Mouse (Mus musculus): Measurements from ENCODE around the gene Bdh1. TPM values are rescaled to one million over a fixed set of nuclear protein-coding genes. Genes with fewer than 3 reads are reported as not detected.

Gene Bdh1
- polyA plus RNA-seq, 1 experiment from 2014 or later = 33.4 TPM

- H3K4me2 ChIP-seq (replicated peaks; ENCODE audit: low read depth, low read length) = no peak overlapping the region
- no peak for ATAC-seq (ENCODE audit: low FRiP score)
- WGBS = 75% methylated on average over 3 of the region's 3 CpGs
- no peak overlapping the region for H3K9ac ChIP-seq (ENCODE audit: low read depth, low read length)
- no peaks in the 10 kb centered on the region for H3K4me1 ChIP-seq (replicated peaks; ENCODE audit: control insufficient read depth, insufficient read depth, low read length)
- no peak overlapping the region for H3K4me3 ChIP-seq (ENCODE audit: low read depth, low read length)
- no peaks in the 10 kb centered on the region for H3K27me3 ChIP-seq (ENCODE audit: control insufficient read depth, insufficient read depth, low read length)
- H3K36me3 ChIP-seq (ENCODE audit: control insufficient read depth, insufficient read depth, low read length) = no peaks in the 10 kb centered on the region
- DNase-seq (ENCODE audit: low spot score) = no peak
- no peaks in the 10 kb centered on the region for H3K9me3 ChIP-seq (ENCODE audit: control insufficient read depth, low read length)
- H3K27ac ChIP-seq (ENCODE audit: low read depth, low read length) = no peak overlapping the region
Observed at GRCm38 (mm10) chr16:31407872-31408271, 14.2 kb upstream of the Bdh1 start.

- Histone ChIP-seq H3K9me3 (ENCODE audit: control insufficient read depth, low read length) (no peaks in the 10 kb centered on the region), H3K27me3 (ENCODE audit: control insufficient read depth, insufficient read depth, low read length) (no peaks in the 10 kb centered on the region), H3K4me2 (replicated peaks; ENCODE audit: low read depth, low read length) (no peak overlapping the region), H3K9ac (ENCODE audit: low read depth, low read length) (no peak overlapping the region), H3K36me3 (ENCODE audit: control insufficient read depth, insufficient read depth, low read length) (no peaks in the 10 kb centered on the region), H3K4me1 (replicated peaks; ENCODE audit: control insufficient read depth, insufficient read depth, low read length) (no peaks in the 10 kb centered on the region), H3K27ac (ENCODE audit: low read depth, low read length) (no peak overlapping the region), H3K4me3 (ENCODE audit: low read depth, low read length) (no peak overlapping the region)
- 79% methylated on average over 4 of the region's 4 CpGs for WGBS
- ATAC-seq (ENCODE audit: low FRiP score) (no peak), DNase-seq (ENCODE audit: low spot score) (no peak)
Observed at GRCm38 (mm10) chr16:31410969-31411368, 11.1 kb upstream of the Bdh1 start.

GRCm38 (mm10) chr16:31412321-31412720, 9.8 kb upstream of the Bdh1 start:
- no peak overlapping the region for H3K4me3 ChIP-seq (ENCODE audit: low read depth, low read length)
- H3K4me1 ChIP-seq (replicated peaks; ENCODE audit: control insufficient read depth, insufficient read depth, low read length) = no peaks in the 10 kb centered on the region
- no peak overlapping the region for H3K4me2 ChIP-seq (replicated peaks; ENCODE audit: low read depth, low read length)
- H3K27me3 ChIP-seq (ENCODE audit: control insufficient read depth, insufficient read depth, low read length) = no peaks in the 10 kb centered on the region
- no peak overlapping the region for H3K27ac ChIP-seq (ENCODE audit: low read depth, low read length)
- 78% methylated on average over 14 of the region's 14 CpGs for WGBS
- H3K9me3 ChIP-seq (ENCODE audit: control insufficient read depth, low read length) = no peaks in the 10 kb centered on the region
- no peaks in the 10 kb centered on the region for H3K36me3 ChIP-seq (ENCODE audit: control insufficient read depth, insufficient read depth, low read length)
- no peak overlapping the region for H3K9ac ChIP-seq (ENCODE audit: low read depth, low read length)
- DNase-seq (ENCODE audit: low spot score) = no peak
- ATAC-seq (ENCODE audit: low FRiP score) = no peak

GRCm38 (mm10) chr16:31413777-31414176, 8.3 kb upstream of the Bdh1 start:
- ATAC-seq (ENCODE audit: low FRiP score) = no peak
- no peak overlapping the region for H3K9ac ChIP-seq (ENCODE audit: low read depth, low read length)
- no peaks in the 10 kb centered on the region for H3K9me3 ChIP-seq (ENCODE audit: control insufficient read depth, low read length)
- no peaks in the 10 kb centered on the region for H3K4me1 ChIP-seq (replicated peaks; ENCODE audit: control insufficient read depth, insufficient read depth, low read length)
- no peaks in the 10 kb centered on the region for H3K36me3 ChIP-seq (ENCODE audit: control insufficient read depth, insufficient read depth, low read length)
- no peaks in the 10 kb centered on the region for H3K27me3 ChIP-seq (ENCODE audit: control insufficient read depth, insufficient read depth, low read length)
- 59% methylated on average over 3 of the region's 3 CpGs for WGBS
- DNase-seq (ENCODE audit: low spot score) = no peak
- no peak overlapping the region for H3K27ac ChIP-seq (ENCODE audit: low read depth, low read length)
- no peak overlapping the region for H3K4me3 ChIP-seq (ENCODE audit: low read depth, low read length)
- H3K4me2 ChIP-seq (replicated peaks; ENCODE audit: low read depth, low read length) = no peak overlapping the region

- Histone ChIP-seq H3K36me3 (ENCODE audit: control insufficient read depth, insufficient read depth, low read length) (no peaks in the 10 kb centered on the region), H3K4me1 (replicated peaks; ENCODE audit: control insufficient read depth, insufficient read depth, low read length) (no peaks in the 10 kb centered on the region), H3K9me3 (ENCODE audit: control insufficient read depth, low read length) (no peaks in the 10 kb centered on the region), H3K4me3 (ENCODE audit: low read depth, low read length) (no peak overlapping the region), H3K9ac (ENCODE audit: low read depth, low read length) (no peak overlapping the region), H3K27me3 (ENCODE audit: control insufficient read depth, insufficient read depth, low read length) (no peaks in the 10 kb centered on the region), H3K4me2 (replicated peaks; ENCODE audit: low read depth, low read length) (no peak overlapping the region), H3K27ac (ENCODE audit: low read depth, low read length) (no peak overlapping the region)
- ATAC-seq (ENCODE audit: low FRiP score) (no peak), DNase-seq (ENCODE audit: low spot score) (no peak)
- 70% methylated on average over 9 of the region's 9 CpGs for WGBS
Observed at GRCm38 (mm10) chr16:31415885-31416450, 6.1 kb upstream of the Bdh1 start.

- 71% methylated on average over 3 of the region's 3 CpGs for WGBS
- H3K9me3 ChIP-seq (ENCODE audit: control insufficient read depth, low read length) = no peaks in the 10 kb centered on the region
- H3K9ac ChIP-seq (ENCODE audit: low read depth, low read length) = no peak overlapping the region
- DNase-seq (ENCODE audit: low spot score) (no peak), ATAC-seq (ENCODE audit: low FRiP score) (no peak)
- H3K36me3 ChIP-seq (ENCODE audit: control insufficient read depth, insufficient read depth, low read length) = no peaks in the 10 kb centered on the region
- H3K4me3 ChIP-seq (ENCODE audit: low read depth, low read length) = no peak overlapping the region
- no peak overlapping the region for H3K27ac ChIP-seq (ENCODE audit: low read depth, low read length)
- no peaks in the 10 kb centered on the region for H3K27me3 ChIP-seq (ENCODE audit: control insufficient read depth, insufficient read depth, low read length)
- no peaks in the 10 kb centered on the region for H3K4me1 ChIP-seq (replicated peaks; ENCODE audit: control insufficient read depth, insufficient read depth, low read length)
- H3K4me2 ChIP-seq (replicated peaks; ENCODE audit: low read depth, low read length) = no peak overlapping the region
Observed at GRCm38 (mm10) chr16:31418704-31419103, 3.4 kb upstream of the Bdh1 start.

GRCm38 (mm10) chr16:31419457-31419856, 2.6 kb upstream of the Bdh1 start:
- ATAC-seq (ENCODE audit: low FRiP score) (no peak), DNase-seq (ENCODE audit: low spot score) (no peak)
- H3K4me3 ChIP-seq (ENCODE audit: low read depth, low read length) = no peak overlapping the region
- H3K27ac ChIP-seq (ENCODE audit: low read depth, low read length) = no peak overlapping the region
- H3K36me3 ChIP-seq (ENCODE audit: control insufficient read depth, insufficient read depth, low read length) = no peaks in the 10 kb centered on the region
- no peaks in the 10 kb centered on the region for H3K27me3 ChIP-seq (ENCODE audit: control insufficient read depth, insufficient read depth, low read length)
- H3K9ac ChIP-seq (ENCODE audit: low read depth, low read length) = no peak overlapping the region
- H3K4me2 ChIP-seq (replicated peaks; ENCODE audit: low read depth, low read length) = no peak overlapping the region
- WGBS = 74% methylated on average over 5 of the region's 5 CpGs
- no peaks in the 10 kb centered on the region for H3K9me3 ChIP-seq (ENCODE audit: control insufficient read depth, low read length)
- H3K4me1 ChIP-seq (replicated peaks; ENCODE audit: control insufficient read depth, insufficient read depth, low read length) = no peaks in the 10 kb centered on the region

GRCm38 (mm10) chr16:31422722-31423121, 642 bp downstream of the Bdh1 start:
- WGBS = 68% methylated on average over 1 of the region's 1 CpGs
- no peak overlapping the region for H3K27ac ChIP-seq (ENCODE audit: low read depth, low read length)
- H3K4me3 ChIP-seq (ENCODE audit: low read depth, low read length) = no peak overlapping the region
- DNase-seq (ENCODE audit: low spot score) = no peak
- no peak for ATAC-seq (ENCODE audit: low FRiP score)
- no peaks in the 10 kb centered on the region for H3K9me3 ChIP-seq (ENCODE audit: control insufficient read depth, low read length)
- no peaks in the 10 kb centered on the region for H3K36me3 ChIP-seq (ENCODE audit: control insufficient read depth, insufficient read depth, low read length)
- peaks cover 8% of the 10 kb centered on the region for H3K27me3 ChIP-seq (ENCODE audit: control insufficient read depth, insufficient read depth, low read length)
- H3K9ac ChIP-seq (ENCODE audit: low read depth, low read length) = no peak overlapping the region
- H3K4me1 ChIP-seq (replicated peaks; ENCODE audit: control insufficient read depth, insufficient read depth, low read length) = no peaks in the 10 kb centered on the region
- no peak overlapping the region for H3K4me2 ChIP-seq (replicated peaks; ENCODE audit: low read depth, low read length)

- Histone ChIP-seq H3K9ac (ENCODE audit: low read depth, low read length) (no peak overlapping the region), H3K4me3 (ENCODE audit: low read depth, low read length) (no peak overlapping the region), H3K27ac (ENCODE audit: low read depth, low read length) (no peak overlapping the region), H3K27me3 (ENCODE audit: control insufficient read depth, insufficient read depth, low read length) (peaks cover 14% of the 10 kb centered on the region), H3K36me3 (ENCODE audit: control insufficient read depth, insufficient read depth, low read length) (no peaks in the 10 kb centered on the region), H3K9me3 (ENCODE audit: control insufficient read depth, low read length) (no peaks in the 10 kb centered on the region), H3K4me2 (replicated peaks; ENCODE audit: low read depth, low read length) (no peak overlapping the region), H3K4me1 (replicated peaks; ENCODE audit: control insufficient read depth, insufficient read depth, low read length) (no peaks in the 10 kb centered on the region)
- DNase-seq (ENCODE audit: low spot score) (no peak), ATAC-seq (ENCODE audit: low FRiP score) (no peak)
- 94% methylated on average over 4 of the region's 4 CpGs for WGBS
Observed at GRCm38 (mm10) chr16:31423368-31423767, 1.3 kb downstream of the Bdh1 start.
